Mouse (Mus musculus) natural killer cell, adult 2 months (primary cell): ENCODE results near the gene Adck1.
"Not testable (repeated sequence)": the region's sequence is repeated elsewhere in the genome, so short reads cannot be mapped to it uniquely, and the experiment has no call there.

Source experiments
- DNase-seq, 2 experiments: peaks; one replicate each; pipeline ENCODE4 v3.0.0; 2022; ENCODE audit warnings: low spot score in 2 of 2

The Adck1 gene

DNA sequence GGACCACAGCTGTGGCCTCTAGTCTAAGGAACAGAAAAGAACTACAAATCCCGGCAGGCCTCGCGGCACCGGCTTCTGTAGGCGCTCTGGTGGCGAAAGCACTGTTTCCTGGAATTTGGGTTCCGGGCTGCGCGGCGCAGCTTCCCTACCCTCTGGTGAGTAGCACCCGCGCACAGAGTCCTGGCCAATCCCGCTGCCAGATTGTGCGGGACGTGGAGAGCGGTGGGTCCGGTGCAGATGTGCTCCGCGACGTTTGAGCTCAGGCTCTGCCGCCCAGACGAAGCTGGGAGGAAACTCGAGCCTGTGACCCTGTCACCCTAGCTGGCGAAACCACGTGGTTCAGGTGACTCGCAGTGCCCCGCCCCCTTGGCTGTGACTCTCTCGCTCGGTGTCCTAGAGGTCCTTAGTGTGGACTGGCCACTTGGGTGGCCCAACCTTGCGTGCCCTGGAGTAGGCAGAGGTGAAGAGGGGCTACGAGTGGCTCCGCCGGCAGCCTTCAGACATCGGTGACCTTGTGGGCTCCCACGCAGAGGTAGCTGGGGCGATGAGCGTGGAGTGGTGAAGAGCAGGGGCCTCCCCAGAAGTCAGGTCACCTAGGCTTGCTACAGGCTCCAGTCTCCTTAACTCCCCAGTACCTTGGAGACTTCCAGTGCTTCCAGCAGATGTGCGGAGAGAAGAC, at the start of gene Adck1:
Gene Adck1, plus strand, starts transcription at position 114 of the 679 bp plus-strand sequence.
- peak; percentile 81 to 82 for DNase-seq

DNA sequence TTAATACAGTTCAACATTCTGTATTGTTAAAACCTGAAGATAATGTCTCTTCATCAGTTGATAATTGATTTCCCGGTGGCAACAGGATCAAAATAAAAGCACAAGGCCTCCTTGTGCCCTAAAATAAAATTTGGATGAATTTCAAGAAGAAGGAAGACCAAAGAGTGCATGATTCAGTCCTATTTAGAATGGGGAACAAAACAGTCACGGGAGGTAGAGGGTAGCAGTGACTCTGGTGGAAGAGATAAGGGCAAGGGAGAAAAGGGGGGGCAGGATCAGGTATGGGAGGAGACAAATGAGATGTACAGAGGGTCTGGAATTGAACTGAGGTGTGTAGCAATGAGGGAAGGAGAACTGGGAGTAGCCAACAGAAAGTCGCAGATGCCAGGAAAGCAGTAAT, 45.8 kb upstream of the Adck1 start:
- DNase-seq = no peak

DNA sequence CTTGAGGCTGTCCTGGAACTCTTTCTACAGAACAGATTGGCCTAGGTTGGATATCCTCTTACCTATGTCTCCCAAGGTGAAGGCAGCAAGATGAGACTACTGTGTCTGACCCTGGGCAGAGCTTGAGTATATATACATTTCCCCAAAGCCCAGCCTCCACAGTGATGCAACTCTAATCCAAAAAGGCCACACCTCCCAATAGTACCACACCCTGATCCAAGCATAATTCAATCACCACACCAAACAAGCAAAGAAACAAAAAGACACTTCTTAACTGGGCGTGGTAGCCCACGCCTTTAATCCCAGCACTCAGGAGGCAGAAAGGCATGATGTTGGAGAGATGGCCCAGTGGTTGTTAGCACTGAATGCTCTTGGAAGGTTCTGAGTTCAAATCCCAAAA, 36.4 kb upstream of the Adck1 start, which contains the start of gene Gm5039:
Gene Gm5039, minus strand, starts transcription at position 101 of the 400 bp plus-strand sequence.
- DNase-seq = not testable (repeated sequence)

DNA sequence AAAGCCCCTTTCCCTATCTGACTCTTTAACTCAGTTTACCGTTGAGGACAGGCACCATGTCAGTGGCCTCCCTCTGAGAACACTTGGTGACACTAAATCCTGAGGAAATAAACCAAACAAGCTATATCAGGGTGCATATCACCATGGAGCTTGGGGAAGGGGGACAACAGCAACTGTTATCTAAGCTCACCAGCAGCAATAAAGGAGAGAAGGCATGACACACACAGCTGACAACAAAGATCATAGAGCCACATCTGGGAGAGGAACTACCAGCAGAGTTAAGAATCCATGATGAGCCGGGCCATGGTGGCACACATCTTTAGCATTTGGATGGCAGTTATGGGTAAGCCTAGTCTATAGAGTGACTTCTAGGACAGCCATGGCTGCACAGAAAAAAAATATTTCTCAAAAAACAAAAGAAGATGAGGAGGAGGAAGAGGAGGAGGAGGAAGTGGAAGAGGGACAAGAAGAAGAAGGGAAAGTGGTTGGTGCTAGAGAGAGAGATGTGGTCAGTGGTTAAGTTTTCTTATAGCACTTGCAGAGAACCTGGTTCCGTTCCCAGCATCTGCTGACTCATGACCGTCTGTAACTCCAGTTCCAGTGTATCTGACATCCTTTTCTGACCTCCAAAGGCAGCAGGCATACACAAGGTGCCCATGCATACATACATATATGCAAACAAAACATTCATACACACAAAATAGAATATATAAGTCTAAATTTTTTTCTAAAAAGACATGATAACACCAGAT, 23.5 kb upstream of the Adck1 start:
- DNase-seq = not testable (repeated sequence)

DNA sequence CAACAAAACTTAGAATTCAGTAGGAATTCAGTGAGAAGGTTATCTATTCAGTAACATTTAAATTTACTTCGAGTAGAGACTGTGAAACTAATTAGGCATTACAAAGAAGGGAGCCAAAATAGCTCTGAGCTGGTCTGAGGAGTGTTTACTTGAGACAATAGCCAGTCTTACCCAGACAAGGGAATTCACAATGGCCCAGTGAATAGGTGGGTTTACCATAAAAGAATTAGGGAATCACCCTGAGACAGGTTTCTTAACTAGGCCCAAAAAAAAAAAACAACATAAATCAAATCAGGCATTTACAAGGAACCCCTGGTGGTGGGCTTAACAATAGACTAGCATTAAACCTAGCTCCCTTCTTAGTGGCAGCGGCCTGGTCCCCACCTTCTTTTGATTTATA, 19.1 kb upstream of the Adck1 start:
- not testable (repeated sequence) for DNase-seq

DNA sequence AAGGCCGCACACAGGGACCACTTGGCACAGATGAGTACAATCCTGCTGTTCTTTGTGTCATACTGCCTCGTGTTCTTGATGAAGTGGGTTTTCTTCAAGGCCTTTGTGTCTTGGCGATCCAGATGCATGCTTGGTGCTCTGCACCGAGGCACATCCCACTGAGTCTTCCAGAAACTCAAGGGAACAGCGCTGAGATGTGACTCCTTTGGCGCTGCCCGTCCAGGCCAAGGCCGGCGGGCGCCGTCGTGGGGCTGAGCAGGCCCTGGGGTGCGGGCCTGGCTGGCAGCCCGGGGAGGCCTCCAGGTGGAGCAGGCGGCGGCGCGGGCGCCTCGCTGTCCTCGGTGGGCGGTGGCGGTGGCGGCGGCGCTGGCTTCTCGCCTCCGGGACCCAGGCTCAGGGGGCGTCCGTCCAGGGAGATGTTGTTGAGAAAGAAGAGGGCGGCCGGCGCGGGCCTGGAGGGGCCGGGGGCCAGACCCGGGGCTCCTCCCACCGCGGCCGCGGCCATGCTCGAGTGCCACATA, 6.1 kb upstream of the Adck1 start:
- DNase-seq = no peak

DNA sequence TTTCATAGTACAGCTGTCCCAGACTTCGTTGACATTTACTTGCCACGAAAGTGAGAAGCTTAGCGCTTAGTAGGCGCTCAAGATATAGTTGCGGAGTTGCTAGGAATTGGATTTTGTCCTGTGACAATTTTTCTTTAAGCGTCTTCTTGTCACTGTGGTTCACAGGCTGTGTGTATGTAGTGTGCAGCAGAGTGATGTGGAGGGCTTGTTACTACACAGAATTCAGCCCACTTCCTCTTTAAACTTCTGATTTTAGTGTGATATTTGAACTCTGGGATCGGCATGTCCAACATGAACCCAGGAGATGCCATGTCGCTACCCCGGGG, 729 bp downstream of the Adck1 start:
- DNase-seq = no peak

DNA sequence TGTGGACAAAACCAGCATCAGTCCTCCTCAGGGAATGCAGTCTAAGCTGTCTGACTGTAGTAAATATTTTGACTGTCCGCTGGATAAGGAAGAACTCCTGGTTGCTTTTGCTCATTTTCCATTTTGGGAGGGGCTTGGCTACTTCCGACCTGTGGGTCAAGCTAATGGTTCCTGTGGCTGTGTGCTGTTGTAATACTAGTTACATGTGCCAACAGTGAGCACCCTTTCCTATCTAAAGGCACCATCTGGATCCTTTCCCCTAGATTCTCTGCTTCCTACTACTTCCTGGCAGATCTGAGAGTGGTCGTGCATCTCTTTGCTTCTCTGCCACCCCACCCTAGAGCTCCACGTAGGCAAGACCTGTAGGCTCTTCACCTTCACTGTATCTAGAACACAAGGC, 7.3 kb downstream of the Adck1 start:
- DNase-seq = no peak

DNA sequence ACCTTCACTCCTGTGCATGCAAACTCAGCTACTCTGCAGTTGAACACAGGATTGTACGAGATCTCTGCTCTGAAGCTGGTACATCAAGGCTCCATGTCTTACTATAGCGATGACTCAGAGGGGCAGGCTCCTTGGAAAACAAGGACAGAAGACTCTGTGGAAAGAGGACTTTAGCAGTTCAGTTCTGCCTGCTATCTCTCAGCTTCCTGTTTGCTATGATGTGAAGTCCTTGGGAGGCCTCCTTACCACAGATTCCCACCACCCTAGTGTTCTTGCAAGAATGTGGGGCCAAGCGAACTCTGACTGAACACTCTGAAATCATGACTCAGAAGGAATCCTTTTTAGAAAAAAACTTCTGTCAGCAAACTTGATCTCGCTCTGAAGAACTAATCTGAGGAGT, 8.3 kb downstream of the Adck1 start:
- no peak for DNase-seq

DNA sequence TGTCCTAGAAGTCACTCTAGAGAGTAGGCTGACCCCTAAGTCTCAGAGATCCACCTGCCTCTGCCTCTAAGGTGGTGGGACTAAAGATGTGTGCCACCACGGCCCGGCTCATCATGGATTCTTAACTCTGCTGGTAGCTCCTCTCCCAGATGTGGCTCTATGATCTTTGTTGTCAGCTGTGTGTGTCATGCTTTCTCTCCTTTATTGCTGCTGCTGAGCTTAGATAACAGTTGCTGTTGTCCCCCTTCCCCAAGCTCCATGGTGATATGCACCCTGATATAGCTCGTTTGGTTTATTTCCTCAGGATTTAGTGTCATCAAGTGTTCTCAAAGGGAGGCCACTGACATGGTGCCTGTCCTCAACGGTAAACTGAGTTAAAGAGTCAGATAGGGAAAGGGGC, 9.3 kb downstream of the Adck1 start:
- DNase-seq = not testable (repeated sequence)

DNA sequence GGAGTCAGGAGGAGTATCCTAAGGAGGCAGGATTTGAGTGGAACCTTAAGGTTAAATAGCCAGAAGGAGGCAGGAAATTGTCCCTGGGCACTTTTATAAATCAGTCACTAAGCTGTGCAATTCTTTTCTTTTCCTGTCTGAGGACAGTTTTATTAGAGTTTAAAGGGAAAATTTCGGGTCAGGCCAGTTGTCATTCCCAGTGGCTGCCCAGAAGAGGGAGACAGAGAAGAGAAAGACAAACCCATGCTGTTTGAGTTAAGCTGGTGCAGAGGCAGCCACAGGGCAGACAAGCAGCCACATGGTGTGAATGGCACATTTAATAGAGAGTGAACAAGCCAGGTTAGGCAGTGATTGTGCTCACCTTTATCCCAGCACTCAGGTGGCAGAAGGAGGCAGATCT, 10.0 kb downstream of the Adck1 start:
- not testable (repeated sequence) for DNase-seq

DNA sequence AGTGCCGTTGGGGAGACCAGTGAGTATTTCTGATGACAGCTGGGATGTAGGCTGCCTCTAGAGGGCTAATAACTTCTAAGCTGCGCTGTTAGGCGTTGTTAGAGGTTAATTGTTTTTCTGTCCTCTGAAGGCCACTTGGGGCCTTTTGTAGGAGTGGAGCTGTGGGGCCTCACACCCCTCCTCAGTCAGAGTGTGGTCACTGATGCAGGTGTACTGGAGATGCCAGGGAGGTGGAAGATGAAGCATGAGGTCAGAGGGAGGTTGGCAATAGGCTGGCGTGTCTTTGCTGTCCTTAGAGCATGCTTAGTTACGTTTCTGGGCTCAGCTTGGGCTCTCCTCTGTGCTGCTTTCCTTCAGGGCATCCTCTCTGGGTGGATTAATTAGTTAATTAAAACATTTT, 11.7 kb downstream of the Adck1 start:
- DNase-seq = no peak

DNA sequence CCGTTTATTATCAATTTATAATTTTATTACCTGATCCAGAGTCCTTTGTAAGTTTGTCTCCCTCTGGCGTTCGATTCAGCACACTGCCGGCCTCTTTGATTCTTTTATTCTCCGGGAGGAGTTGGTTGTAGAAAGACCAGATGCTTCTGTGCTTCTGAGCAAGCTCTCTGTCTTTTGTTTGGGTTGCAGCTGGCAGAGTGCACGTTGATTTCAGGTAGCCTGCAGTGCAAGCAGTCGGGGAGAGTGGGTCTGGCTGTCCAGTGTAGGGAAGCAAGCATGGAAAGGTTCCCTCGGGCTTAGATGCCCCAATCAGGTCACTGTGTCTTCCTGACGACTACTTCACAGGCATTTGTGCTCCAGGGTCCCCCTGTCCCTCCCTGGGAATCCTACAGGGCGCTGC, 16.5 kb downstream of the Adck1 start:
- DNase-seq = no peak

DNA sequence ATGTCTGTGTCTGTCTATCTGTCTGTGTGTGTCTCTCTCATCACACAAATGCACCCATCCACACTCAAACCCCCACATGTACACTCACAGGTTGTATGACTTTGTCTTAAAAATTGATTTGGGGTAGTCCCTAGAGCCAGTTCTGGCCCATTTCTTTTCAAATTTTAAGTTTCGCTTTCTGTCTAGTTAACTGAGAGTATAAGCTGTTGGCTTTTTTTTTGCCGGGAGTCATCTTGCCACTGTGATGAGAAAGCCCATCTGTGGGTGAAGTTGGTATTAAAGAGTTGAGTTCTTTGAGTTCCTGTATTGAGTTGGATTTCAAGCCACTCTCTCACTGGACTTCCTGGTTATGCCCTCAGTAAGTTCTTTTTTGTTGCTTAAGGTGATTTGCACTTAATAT, 17.9 kb downstream of the Adck1 start:
- DNase-seq = no peak

DNA sequence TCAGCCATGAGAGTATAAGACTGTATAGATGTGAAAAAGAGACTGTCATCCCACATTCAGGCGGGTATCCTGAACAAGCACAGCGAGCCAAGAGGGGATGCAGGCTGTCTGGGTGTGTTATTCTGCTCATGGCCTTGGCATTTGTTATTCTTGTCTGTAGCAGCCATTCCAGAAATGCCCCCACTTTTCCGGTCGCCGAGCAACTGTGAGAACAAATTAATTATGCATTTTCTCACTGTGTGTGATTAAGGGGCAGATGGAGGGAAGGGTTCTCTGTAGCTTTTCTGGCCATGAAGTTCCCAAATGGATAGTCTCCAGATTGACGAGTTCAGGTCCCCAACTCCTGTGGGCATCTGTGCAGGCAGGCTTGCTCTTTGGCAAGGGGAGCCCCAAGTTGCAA, 28.5 kb downstream of the Adck1 start:
- DNase-seq = no peak

DNA sequence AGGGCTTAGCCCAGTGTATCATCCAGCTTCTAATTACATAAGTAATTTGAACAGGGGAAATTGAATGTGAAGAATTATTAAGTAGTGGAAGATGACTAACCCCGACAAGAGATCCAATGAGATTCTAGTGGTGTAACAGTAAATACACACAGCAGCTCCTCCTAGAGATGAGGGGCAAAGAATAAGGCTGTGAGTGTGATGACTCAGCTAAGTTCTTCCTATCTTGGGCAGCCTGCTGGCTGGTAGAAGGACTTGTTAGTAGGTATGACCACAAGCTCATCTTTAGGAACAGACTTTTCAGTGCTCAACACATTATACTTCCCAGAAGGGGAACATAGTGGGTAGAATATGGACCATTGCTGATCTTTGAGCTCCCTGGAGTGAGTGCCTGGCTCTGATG, 38.3 kb downstream of the Adck1 start:
- no peak for DNase-seq

DNA sequence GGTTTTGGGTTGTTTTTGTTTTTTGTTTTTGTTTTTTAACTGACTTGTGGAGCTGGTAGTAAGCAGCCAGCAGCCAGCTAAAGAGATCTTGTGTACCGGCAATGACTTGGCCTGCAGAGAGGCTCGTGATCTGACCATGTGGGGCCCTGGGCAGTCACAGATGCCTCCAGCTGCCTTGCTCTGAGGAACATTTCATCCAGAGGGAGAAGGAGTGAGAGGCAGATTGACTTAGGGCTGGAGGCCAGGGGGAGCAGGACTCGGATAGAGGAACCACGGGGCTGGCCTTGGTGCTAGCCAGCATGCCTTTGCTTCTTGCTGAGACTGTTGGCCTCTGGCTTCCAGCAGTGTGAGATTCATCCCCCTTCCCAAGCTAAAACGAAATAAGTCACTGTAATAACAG, 43.2 kb downstream of the Adck1 start:
- DNase-seq = no peak

DNA sequence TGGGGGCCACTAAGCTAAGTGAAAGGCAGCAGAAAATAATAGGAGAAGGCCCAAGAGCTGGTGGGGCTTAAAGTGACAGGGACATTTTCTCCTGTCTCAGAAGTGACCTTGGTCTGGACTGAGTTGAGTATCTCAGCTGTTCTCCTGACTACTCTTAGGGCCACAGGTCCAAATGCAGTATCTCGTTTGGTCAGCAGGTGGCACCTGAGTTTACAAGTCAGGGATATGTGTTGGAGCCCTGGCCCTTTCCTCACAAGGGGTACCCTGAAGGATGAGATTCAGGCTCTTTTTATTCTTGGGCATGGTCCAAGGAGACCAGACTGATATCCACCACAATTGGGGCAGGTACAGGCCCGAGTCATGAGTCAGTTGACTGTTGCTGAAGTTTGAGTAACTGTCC, 44.8 kb downstream of the Adck1 start:
- DNase-seq = peak in 1 of 2 experiments; percentile 8

DNA sequence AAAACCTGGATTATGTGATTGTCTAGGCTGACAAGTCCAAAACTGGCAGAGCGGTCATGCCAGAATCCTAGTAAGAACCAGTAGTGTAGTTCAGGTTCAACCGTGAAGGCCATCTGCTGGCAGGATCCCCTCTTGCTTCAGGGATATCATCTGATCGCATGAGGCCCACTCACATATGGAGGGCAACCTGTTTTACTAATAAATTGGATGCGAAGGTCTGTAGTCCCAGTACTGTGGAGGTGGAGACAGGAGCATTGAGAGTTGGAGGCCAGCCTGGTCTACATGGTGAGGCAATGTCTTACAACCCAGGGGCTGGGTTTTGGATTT, 47.6 kb downstream of the Adck1 start:
- DNase-seq = no peak

DNA sequence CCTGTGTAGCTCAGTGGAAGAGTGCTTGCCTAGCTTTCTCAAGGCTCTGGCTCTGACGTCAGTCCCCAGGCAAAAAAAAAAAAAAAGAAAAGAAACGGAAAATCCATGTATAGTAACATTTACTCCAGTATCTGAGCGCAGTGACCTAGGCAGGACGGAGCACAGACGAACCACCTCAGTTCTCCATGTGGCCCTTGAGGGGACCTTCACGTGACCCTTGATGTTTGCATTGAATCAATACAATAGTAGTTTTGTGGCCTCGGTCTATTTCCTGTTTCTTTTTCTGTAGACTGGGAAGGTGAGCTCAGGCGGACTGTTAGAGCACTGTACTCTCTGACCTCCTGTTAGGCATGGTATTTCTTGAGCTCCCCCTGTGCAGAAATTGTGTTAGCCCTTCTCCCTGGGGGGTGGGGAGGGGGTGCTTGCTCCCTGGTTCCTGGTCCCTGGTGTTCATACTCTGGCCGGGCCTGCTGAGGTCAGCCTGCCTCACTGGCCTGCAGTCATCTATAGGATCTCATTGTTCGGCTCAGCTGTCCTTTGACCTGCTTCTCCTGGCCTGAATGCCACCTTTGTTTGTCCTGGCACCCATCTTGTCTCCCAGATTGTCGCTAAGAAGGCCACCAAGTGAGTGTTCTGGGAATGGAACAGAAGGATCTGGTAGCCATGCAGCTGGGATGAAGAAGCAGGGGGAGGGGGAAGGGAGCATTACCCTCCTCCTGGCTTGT, 48.1 kb downstream of the Adck1 start:
- no peak for DNase-seq

DNA sequence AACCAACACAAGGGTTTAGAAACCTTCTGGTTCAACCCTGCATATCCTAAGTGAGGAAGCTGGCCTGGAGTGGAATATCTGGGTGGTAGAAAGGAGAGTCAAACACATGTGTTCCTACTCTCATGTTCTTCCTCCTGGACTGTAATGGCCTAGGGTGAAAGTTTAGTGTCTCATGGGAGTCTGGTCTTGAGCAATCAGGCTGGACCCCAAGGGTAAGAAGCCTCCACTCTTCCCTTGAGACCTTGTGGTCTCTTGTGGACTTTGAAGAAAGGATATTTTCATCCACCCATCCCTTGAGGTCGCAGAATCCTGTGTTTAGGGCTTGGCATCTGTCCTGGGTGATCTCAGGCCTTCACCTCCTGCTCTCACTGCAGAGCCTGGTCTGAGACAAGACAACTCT, 52.9 kb downstream of the Adck1 start:
- DNase-seq = no peak

DNA sequence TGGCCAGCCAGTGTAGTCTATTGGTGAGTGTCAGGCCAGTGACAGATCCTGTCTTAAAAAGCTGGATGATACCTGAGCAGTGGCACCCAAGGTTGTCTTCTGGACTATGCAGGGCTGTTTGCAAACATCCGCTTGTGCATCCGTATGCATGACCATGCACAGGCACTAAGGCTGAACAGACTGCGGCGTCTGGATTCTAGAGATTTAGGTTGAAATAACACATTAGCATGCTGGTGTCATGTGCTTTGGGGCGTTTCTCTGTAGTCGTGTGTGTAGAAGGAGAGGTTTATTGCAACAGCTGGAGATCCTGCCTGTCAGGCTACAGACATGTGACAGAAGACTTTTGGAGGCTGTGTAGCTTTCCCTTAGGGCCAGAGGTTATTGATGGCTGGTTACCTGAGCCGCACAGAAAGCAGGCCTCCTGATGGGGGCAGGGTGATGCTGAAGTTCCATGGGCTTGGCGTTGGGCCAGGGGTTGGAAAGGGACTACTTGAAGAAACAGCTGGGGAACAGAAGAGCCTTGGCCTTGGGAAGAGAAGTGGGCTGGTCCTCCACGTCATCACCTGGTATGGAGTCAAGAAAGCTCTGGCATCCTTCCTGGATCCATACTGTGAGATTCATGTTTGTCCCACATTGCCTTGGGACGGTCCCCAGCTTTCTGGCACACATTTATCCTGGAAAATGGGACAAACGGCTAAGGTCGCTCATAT, 59.7 kb downstream of the Adck1 start:
- no peak for DNase-seq
